ENCODE assay signal across 21 mouse cellular contexts in the genomic region with DNA sequence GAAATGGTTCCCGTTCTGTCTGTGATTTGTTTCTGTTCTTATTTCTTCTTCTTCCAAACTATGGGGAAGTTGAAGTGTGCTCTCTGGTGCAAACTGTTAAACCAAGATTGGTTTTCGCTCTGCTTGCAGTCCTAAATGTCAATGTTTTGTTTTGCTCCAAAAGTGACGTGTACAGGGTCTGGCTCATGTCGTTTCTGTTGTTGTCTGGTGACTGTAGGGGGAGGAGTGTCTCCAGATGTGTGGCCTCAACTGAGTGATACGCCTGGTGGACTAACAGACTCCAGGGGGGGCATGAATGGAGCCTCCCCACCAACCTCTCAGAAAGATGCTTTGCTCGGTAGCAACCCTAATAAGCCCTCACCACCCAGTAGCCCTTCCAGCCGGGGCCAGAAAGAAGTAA.
DNase-seq lines count a peak whose midpoint lies in the region; ATAC-seq and TF ChIP-seq lines count a peak whose summit lies in the region.
"Had no signal": no experiment of that assay in that cellular context is flagged by ENCODE, and none has a peak within 500 bp of the region (broad histone marks: within the 10 kb centered on the region; RNA-seq: fewer than 3 reads in every experiment).

No protein-coding gene starts in this region.

- H3K4me3 ChIP-seq in kidney, postnatal 0 days (replicated peaks; ENCODE audit: low read depth, low read length), result no peak overlapping the region
- no peak overlapping the region for H3K4me3 ChIP-seq in bone marrow, adult 2 months (replicated peaks; ENCODE audit: control insufficient read depth, low read depth, low read length)
- H3K4me3 ChIP-seq in brown adipose tissue, adult 24 weeks (ENCODE audit: insufficient read depth, low read depth, low read length), result 0 out of 2 replicates have a peak overlapping the region, but pooled peaks have one; percentile 6
- H3K4me3 ChIP-seq in midbrain, embryonic 16.5 days (ENCODE audit: low read depth, low read length), result no peak overlapping the region
- H3K4me3 ChIP-seq: embryonic facial prominence, embryonic 10.5 days; forebrain, embryonic 15.5 days; heart, embryonic 15.5 days; limb, embryonic 13.5 days; liver, embryonic 15.5 days; midbrain, embryonic 15.5 days; neural tube, embryonic 15.5 days had no signal

- H3K4me1 ChIP-seq in kidney, postnatal 0 days (replicated peaks; ENCODE audit: insufficient read depth, low read length), result no peaks in the 10 kb centered on the region
- H3K4me1 ChIP-seq in bone marrow, adult 2 months (ENCODE audit: control insufficient read depth, insufficient read depth, low read length), result no peaks in the 10 kb centered on the region; the same call in 1 of the 2 replicates
- peaks cover 2% of the 10 kb centered on the region; the same call in 1 of the 2 replicates for H3K4me1 ChIP-seq in brown adipose tissue, adult 24 weeks (ENCODE audit: control insufficient read depth, insufficient read depth, insufficient read length, low read length)
- H3K4me1 ChIP-seq in midbrain, embryonic 16.5 days (ENCODE audit: control insufficient read depth, insufficient read depth, low read length), result no peaks in the 10 kb centered on the region
- H3K4me1 ChIP-seq: forebrain, embryonic 15.5 days; heart, embryonic 15.5 days; limb, embryonic 13.5 days; midbrain, embryonic 15.5 days; neural tube, embryonic 15.5 days had no signal

- DNase-seq in kidney, postnatal 0 days (ENCODE audit: low spot score), result peak; percentile 54
- no peak for DNase-seq in kidney, adult 11 months
- no peak for DNase-seq in adrenal gland, postnatal 14 days
- DNase-seq: adrenal gland, adult 8-10 months; cerebellum, adult 9-10 months; gastrocnemius, postnatal 14 days; heart, postnatal 4 days had no signal

- no peak for TF ChIP-seq POLR2A in bone marrow, adult 2 months (IDR thresholded peaks at IDR 0.05; ENCODE audit: borderline replicate concordance, control insufficient read depth, low read depth, low read length)

- H3K27ac ChIP-seq in kidney, postnatal 0 days, result no peak overlapping the region
- peak overlapping the region; percentile 8; the same call in 1 of the 2 replicates for H3K27ac ChIP-seq in bone marrow, adult 2 months (ENCODE audit: control insufficient read depth, insufficient read depth, low read depth, low read length, poor library complexity)
- peak overlapping the region; percentile 62 for H3K27ac ChIP-seq in brown adipose tissue, adult 24 weeks (replicated peaks; ENCODE audit: low read depth, low read length)
- no peak overlapping the region for H3K27ac ChIP-seq in midbrain, embryonic 16.5 days (ENCODE audit: low read length)
- H3K27ac ChIP-seq: embryonic facial prominence, embryonic 10.5 days; forebrain, embryonic 15.5 days; heart, embryonic 15.5 days; hindbrain, embryonic 14.5 days; limb, embryonic 13.5 days; liver, embryonic 15.5 days; midbrain, embryonic 15.5 days; neural tube, embryonic 15.5 days had no signal

- no peaks in the 10 kb centered on the region for H3K36me3 ChIP-seq in kidney, postnatal 0 days (ENCODE audit: insufficient read depth, low read length)
- H3K36me3 ChIP-seq in midbrain, embryonic 16.5 days (ENCODE audit: control insufficient read depth, insufficient read depth, low read length), result no peaks in the 10 kb centered on the region
- H3K36me3 ChIP-seq: embryonic facial prominence, embryonic 10.5 days; forebrain, embryonic 15.5 days; limb, embryonic 13.5 days; liver, embryonic 15.5 days; midbrain, embryonic 15.5 days; neural tube, embryonic 15.5 days had no signal

- no peak overlapping the region for H3K4me2 ChIP-seq in kidney, postnatal 0 days (ENCODE audit: low read length)
- no peak overlapping the region for H3K4me2 ChIP-seq in midbrain, embryonic 16.5 days (ENCODE audit: low read length)
- H3K4me2 ChIP-seq: forebrain, embryonic 15.5 days; heart, embryonic 15.5 days; hindbrain, embryonic 14.5 days; limb, embryonic 13.5 days; liver, embryonic 15.5 days; midbrain, embryonic 15.5 days; neural tube, embryonic 15.5 days had no signal

- no peaks in the 10 kb centered on the region for H3K9me3 ChIP-seq in kidney, postnatal 0 days (replicated peaks; ENCODE audit: low read length)
- H3K9me3 ChIP-seq in midbrain, embryonic 16.5 days (replicated peaks; ENCODE audit: control insufficient read depth, low read length, poor library complexity, severe bottlenecking), result no peaks in the 10 kb centered on the region
- H3K9me3 ChIP-seq: embryonic facial prominence, embryonic 10.5 days; forebrain, embryonic 15.5 days; heart, embryonic 15.5 days; limb, embryonic 13.5 days; liver, embryonic 15.5 days; midbrain, embryonic 15.5 days; neural tube, embryonic 15.5 days had no signal

- no peak for ATAC-seq in kidney, postnatal 0 days (replicated peaks; ENCODE audit: low FRiP score, low read depth)
- peak; percentile 83 for ATAC-seq in monocyte, adult 5-6 weeks (replicated peaks; ENCODE audit: insufficient number of reproducible peaks, low FRiP score, low TSS enrichment, poor library complexity, severe bottlenecking)
- no peak for ATAC-seq in midbrain, embryonic 16.5 days
- ATAC-seq: activated CD4-positive, CD25-positive, alpha-beta regulatory T cell, adult 4 months; forebrain, embryonic 15.5 days; inflammation-experienced regulatory T-cells, adult 6 months; midbrain, embryonic 15.5 days had no signal

- H3K27me3 ChIP-seq in kidney, postnatal 0 days (ENCODE audit: insufficient read depth, low read length), result no peaks in the 10 kb centered on the region
- H3K27me3 ChIP-seq in midbrain, embryonic 16.5 days (ENCODE audit: control insufficient read depth, insufficient read depth, low read depth, low read length), result no peaks in the 10 kb centered on the region
- H3K27me3 ChIP-seq: forebrain, embryonic 15.5 days; heart, embryonic 15.5 days; limb, embryonic 13.5 days; liver, embryonic 15.5 days; midbrain, embryonic 15.5 days; neural tube, embryonic 15.5 days had no signal

- WGBS in kidney, postnatal 0 days, result 39% methylated on average over 7 of the region's 7 CpGs
- 54% methylated on average over 7 of the region's 7 CpGs for WGBS in bone marrow, adult 2 months
- 68% methylated on average over 7 of the region's 7 CpGs for WGBS in midbrain, embryonic 16.5 days

- H3K9ac ChIP-seq in kidney, postnatal 0 days (ENCODE audit: low read depth, low read length), result no peak overlapping the region
- no peak overlapping the region for H3K9ac ChIP-seq in midbrain, embryonic 16.5 days (ENCODE audit: low read depth, low read length)
- H3K9ac ChIP-seq: forebrain, embryonic 15.5 days; heart, embryonic 15.5 days; hindbrain, embryonic 14.5 days; limb, embryonic 13.5 days; liver, embryonic 15.5 days; midbrain, embryonic 15.5 days; neural tube, embryonic 15.5 days had no signal

- TF ChIP-seq CTCF in kidney, postnatal 0 days (IDR thresholded peaks at IDR 0.05; ENCODE audit: low read depth), result 0 out of 2 replicates have a peak, but pooled peaks have one; percentile 9
- TF ChIP-seq CTCF in bone marrow, adult 2 months (IDR thresholded peaks at IDR 0.05; ENCODE audit: control insufficient read depth, insufficient read depth, low read length), result no peak

Comparison
In these comparisons a context has a peak if more than half of its experiments do, and no peak if none do; other contexts are left out.
1. H3K27ac ChIP-seq: peak in bone marrow, adult 2 months (single experiment) and brown adipose tissue, adult 24 weeks (single experiment); none in kidney, postnatal 0 days (single experiment) and midbrain, embryonic 16.5 days (single experiment).